Mouse (Mus musculus): ENCODE results near the gene Pcsk6.
"Not testable (repeated sequence)": the region's sequence is repeated elsewhere in the genome, so short reads cannot be mapped to it uniquely, and the experiment has no call there.

Gene Pcsk6

DNA sequence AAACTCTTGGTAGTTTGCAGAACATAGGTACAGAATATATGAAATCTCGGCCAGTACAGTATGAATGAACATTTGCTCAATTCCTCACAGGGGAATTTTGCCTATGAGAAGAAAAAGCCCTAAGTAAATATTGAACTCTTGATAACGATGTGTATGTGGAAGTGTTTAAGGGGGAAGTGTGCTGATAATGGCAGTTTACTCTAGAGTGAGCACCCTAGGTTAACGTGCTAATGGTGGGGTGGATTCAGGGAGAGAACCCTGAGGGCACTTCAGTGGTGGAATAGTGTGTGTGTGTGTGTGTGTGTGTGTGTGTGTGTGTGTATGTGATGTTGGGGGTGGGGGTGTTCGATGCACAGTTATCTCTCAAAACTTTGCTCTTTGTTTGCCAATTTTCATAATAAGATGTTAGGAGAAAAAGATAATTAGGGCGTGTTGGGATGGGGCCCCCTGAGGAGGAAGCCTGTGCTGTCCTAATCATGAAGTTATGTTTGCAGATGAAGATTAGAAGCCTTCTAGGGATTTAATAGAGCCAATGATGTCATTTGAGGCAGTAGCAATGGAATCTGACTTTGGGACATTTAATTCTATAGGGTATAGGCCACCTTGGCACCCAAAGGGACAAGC, 19.2 kb downstream of the Pcsk6 start:
- no peak for DNase-seq (ENCODE audit: low read depth, low spot score)

DNA sequence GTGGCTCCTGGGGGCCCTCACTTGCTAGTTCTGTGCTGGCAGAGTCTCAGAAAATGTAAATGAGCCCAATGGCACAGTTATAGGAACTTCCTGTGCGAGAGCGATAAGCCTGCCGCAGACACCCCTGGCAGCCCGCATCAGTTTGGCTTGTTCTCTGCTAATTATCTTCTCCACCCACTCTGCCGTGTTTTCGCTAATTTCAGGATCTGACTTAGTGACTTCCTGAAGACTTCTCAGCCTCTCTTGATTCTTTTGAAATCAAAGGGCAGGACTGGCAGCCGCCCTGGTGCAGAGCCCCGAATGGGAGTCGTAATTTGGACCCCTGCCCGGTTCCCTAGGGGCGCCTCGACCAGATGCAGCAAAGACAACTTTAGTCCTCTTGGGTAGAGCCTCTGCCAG, 19.8 kb downstream of the Pcsk6 start:
- no peak for DNase-seq (ENCODE audit: low read depth, low spot score)

DNA sequence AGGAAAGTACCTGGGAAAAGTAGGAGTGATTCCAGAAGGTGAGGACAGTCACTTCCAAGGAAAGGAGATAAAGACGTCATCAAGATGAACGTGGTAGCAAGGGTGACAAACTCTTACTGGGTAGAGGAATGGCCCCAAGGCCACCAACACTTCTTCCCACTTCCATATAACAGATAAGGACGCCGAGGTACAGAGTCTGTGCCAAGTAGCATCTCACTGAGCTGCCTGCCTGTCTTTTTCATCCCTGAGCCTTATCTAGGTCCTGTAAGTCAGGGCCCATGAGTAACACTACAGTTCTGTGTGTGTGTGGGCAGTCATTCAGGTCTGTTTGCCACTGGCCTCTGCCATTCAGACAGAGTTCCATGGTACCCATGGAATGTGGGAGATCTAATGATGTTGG, 23.4 kb downstream of the Pcsk6 start:
- no peak for DNase-seq (ENCODE audit: low read depth, low spot score)

DNA sequence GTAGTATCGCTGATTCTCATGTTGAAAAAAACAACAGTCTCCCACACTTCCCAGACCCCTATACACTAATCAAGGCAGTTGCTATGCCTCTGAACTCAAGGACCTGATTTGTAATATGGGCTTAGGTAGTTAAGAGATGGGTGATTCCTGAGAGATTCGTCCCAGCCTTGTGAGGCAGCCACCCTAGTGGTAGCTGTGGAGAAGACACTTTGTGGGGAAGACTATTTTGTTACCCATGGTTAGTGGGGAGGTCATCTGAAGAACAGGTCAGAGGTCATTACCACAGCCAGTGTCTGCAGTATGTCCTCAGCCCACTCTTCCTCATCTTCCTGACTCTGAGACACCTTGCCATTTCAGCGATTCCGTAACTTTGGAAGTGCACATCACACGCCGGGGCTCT, 24.3 kb downstream of the Pcsk6 start:
- DNase-seq (ENCODE audit: low read depth, low spot score) = peak; percentile 71

DNA sequence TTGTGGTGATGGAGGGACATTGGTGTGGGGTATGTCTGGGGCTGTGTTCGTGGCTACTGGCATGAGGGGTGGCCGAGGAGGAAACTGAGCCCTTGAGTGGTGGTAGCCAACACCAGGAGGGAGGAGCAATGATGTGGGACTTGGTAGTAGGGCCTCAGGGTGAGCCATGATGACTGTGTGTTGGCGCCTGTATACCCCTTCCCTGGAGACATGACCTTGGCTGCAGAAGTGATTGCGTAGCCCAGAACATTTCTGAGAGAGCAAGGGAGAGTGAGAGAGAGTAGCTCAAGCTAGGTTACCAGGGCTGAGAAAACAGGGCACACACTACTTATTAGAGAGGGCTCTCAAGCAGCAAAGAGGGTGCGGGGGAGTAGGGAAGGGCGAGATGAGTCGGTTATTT, 30.3 kb downstream of the Pcsk6 start:
- no peak for DNase-seq (ENCODE audit: low read depth, low spot score)

DNA sequence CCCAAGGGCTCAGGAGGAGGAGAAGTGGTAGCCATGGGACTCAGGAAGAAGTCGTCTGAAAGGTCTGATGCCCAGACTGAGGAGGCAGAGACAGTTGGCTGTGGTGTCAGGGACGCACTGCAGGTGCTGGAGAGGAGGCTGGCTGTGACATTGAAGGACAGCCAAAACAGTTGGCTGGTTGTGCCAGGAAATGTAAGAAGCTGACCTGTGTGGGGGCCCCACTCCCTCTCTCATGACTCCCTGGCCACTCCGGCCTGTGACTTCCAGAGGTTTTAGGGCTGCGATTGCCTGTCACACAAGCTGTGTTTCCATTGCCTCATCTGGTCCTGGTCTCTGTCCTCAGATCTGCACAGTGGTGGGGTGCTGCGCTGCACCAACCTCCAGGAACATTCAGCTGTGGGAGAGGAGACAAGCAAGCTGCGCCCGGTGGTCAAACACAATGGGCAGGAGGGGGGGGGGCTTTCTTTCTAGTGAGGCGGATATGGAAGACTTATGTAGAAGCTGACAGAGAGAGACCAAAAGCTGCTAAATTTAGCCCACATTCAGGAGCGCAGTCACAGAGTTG, 30.8 kb downstream of the Pcsk6 start:
- no peak for DNase-seq (ENCODE audit: low read depth, low spot score)

DNA sequence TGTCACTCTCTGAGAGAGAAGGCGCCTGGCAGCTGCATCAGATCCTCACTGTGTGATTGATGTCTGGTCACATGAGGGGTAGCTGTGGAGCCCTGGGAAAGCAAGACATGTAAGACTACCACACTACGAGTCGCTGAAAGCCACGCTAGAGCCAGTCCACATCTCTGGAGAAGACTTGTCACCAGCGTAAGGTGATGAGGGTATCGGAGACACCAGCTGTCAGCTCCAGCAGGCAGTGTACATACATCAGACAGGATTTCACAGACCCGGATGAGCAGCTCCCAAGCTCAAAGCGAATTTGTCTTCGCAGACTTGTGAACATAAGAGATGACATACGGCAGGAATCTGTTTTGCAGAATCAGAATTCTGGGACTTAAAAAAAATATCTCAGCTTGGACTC, 32.0 kb downstream of the Pcsk6 start:
- DNase-seq (ENCODE audit: low read depth, low spot score) = no peak

DNA sequence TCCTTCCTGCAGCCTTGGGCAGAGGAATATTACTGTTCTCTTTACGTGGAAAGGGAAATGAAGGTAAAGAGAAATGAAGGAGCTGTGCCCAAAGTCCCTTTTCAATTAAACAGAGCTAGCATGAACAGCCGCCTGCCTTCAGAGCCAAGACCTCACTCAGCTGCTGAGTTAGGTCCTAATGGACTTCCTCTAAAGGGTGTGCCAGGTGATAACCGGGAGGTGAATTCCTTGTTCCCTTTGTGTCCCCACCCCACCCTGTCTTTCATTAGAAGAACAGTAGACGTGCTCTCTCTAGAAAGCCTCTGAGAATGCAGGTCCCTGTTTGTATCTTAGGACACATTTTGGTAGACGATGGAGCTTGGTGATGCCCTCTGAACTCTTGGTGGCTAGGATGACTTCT, 33.7 kb downstream of the Pcsk6 start:
- peak; percentile 59 for DNase-seq (ENCODE audit: low read depth, low spot score)

DNA sequence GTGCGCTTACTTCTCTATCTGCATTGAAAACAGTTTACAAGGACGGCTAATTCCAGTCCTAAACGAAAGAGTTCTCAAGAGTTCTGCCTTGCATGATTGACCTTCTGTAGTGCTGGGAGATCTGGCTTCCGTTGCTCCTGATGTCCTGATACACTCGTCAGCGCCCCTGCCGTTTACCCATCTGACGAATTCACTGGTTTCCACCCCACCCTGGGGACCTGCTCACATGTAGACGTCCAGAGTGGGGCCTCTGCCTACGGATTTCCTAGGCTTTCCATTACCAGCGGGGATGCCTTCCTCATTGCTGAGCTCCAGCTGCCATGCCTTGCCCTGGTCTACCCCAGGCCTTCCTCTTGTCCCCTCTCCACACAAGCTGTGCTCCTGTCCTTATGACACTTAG, 39.7 kb downstream of the Pcsk6 start:
- DNase-seq (ENCODE audit: low read depth, low spot score) = no peak

DNA sequence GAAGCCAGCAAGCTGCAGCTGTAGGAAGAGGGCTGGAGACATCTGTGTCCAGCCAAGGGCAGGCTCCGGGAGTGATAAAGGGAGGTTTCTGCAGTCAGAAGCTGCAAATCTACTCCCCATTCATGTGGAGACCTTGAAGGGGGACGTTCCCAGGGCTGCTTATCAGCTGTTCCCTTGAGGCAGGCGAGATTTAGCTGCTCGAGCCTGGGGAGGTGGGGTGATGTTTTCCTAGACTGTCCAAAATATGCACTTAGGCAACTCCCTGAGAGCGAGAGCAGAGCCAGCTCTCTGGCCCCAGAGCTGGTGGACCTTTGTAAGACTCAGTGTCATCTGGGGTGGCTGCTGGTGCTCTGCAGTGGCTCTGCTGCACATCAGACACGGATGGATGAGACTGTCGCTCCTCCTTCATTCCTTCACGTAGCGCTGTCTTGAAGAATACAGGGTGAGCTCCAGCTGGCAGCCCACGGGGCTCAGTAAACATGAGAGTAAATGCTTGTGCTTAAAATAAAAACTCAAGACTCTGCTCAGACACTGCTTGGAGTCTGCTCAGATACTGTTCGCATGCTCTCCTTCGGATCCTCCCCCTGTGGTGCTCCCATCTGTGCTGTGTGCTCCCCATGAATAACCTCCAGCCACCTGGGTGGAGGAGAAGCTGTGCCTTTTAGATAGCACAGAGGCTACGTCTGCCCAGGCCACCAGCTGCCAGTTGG, 41.1 kb downstream of the Pcsk6 start:
- DNase-seq (ENCODE audit: low read depth, low spot score) = no peak

DNA sequence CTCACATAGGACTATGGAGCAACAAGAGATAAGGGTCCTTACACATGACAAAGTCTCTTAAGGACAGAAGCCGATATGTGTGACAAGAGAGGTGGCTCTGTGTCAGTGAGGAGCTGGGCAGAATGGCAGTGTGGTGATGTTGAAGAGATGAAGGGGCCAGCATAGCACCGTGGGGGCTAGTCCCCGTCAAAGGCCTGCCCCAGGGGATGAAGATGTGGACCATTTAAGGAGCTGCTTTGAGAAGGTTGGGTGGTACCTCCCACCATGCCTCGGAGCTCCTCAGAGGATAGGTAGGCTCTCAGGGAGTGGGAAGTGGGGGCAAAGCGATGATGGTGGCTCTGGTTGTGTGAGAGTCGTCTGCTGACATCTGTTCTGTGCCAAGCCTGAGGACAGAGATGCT, 41.9 kb downstream of the Pcsk6 start:
- DNase-seq (ENCODE audit: low read depth, low spot score) = no peak

DNA sequence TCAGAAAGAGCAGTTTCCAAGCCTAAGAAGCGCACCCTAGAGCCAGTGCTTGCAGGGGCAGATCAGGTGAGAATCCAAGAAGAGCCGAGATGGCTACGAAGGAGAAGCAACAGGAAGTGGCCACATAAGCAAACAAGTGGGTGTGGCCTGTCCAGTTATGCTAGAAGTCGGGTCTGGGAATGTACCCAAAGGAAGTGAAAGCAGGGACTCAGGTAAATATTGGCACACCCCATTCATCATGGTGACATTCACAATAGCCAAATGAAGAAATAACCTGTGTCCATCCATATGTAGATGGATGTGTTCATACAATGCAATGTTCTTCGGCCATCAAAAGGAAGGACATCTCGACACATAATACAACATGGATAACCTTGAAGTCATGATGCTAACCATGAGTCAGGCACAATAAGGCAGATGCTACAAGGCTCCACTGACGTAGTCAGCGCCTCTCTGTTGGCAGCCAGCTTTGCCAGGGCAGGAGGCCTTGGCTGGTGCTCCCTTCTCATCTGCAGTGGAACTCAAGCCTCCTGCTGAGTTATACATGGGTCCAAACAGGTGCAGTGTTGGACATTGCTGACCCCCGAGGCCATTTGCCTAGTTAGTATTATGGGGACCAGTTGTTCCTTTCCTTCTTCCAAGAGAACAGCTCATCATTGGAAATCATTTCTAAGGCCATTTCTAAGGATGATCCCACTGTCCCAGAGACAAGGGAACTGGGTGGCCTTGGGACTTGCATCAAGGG, 45.2 kb downstream of the Pcsk6 start:
- no peak for DNase-seq (ENCODE audit: low read depth, low spot score)

DNA sequence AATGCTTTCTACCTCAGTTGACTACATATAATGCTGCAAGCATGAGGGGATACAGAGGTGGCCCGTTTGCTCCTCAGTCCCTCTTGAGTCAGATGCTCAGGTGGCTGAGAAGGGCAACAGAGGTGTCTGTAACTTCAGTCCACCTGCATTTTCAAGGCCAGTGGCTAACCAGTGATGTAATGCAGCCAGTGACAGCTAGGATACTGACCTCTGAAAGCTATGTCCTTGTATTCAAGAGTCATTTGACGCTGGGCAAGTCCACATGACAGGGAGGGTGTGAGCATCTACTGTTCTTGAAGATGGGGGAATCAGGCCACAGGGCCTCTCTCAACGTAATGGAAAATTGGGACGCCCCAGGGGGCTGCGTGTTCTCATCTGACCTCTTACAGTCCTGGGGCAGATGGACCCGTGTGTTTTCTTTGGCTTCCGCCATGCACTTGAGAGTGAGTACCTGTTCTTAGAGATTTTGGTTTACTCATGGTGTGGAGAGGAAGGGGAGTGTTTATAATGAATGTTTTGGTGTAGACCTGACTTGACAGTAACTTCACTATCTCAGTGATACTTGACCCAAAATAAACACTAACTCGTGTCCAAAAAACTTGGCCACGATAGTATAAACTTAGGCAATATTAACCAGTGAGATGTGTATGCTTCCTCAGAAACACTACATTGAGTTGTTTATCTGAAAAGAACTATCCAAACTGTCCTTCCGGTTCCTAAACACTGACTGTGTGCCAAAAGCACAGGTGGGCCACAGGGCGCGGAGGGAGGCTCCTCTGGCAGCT, 48.0 kb downstream of the Pcsk6 start:
- no peak for DNase-seq (ENCODE audit: low read depth, low spot score)

DNA sequence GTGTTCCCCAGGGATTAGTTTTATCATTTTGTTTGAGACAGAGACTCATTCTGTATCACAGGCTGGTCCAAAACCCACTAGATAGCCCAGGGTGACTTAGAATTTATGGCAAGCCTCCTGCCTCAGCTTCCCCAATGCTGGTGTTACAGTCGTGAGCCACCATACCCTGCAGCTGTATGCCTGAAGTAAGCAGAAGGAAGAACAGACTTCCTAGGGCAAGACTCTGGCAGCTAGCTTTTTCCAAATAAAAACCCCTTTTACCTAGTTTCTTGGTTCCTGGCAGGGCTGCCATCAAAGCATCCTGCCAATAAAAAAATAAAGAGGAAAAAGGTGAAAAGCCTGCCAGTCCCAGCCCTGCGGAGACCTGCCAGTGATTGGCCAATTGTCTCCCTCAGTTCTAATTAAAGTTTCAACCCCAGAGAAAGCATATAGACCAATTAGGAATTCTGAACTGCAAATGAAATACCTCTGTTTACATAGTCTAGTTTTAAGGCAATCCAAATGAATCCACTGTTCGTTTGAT, 51.6 kb downstream of the Pcsk6 start:
- no peak for DNase-seq (ENCODE audit: low read depth, low spot score)

DNA sequence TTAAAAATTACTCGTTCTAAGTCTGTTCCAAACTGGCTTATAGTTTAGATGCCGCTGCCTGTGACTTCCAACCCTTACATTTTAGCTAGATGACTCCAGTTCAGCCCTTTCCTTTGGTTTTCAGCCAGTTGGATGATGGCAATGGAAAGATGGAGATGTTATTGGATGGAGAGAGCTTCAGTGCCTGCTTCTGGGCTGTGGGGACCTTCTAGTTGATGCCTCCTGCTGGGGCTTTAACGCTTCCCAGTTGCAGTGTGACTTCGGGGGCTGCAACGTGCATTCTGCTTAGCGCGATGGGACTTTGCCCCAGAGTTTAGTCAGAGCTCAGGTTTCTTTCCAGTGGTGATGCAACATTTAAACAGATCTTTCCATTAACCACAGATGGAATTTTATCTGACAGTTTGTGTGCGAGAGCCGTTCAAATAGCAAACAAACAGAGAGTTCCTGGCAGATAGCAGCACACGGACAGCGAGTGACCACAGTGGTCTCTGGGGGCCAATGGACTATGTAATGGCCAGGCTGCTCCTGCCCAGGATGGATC, 53.3 kb downstream of the Pcsk6 start:
- DNase-seq (ENCODE audit: low read depth, low spot score) = no peak

DNA sequence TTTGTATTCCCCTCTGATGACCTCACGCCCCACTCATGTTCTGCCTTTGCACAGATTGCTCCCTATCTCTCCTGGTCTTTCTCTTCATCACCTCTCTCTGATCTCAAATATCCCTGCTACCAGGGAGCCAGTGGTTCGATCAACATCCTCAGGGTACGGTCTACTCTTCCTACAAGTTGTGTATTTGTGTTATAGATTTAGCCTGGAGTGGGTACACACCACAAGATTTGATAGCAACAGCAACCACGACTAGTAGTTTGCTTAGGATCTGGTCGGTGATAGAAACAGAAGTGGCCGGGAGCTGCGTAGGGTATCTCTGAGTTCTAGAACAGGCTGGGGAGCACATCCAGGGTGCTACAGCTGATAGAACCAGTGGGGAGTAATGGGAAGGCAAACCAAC, 54.3 kb downstream of the Pcsk6 start:
- no peak for DNase-seq (ENCODE audit: low read depth, low spot score)

DNA sequence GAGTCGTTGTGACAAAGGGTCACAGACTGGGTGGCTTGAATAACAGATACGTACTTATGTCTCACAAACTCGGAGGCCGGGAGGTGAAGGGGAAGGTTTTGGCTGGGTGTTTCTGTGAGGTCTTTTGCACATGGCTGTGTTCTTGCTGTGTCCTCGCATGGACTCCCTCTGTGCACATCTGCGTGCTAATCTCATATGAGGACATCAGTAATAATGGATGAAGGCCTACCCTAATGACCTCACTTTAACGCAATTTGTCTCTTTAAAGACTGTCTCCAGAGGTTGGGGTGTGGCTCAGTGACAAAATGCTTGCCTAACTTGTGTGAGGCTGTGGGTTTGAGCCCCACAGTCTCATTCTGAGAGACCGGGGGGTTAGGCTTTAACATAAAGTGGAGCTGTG, 55.0 kb downstream of the Pcsk6 start:
- no peak for DNase-seq (ENCODE audit: low read depth, low spot score)

DNA sequence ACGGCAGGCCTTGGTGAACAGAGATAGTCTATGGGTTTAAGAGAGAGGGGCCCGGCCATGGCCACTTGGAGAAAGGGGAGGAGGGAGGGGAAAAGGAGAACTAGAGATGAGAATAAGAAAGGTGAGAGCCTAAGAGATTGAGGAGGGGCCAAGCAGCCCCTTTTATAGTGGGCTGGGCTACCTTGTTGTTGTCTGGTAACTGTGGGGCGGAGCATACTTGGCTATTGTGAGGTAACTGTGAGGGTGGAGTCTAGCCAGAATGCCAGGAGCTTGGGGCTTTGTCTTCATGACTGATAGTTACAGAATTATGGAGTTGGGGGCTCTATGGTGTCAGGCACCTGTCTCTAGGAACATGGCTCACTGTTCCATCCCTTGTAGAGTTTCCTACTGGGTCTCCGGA, 56.9 kb downstream of the Pcsk6 start:
- DNase-seq (ENCODE audit: low read depth, low spot score) = no peak

DNA sequence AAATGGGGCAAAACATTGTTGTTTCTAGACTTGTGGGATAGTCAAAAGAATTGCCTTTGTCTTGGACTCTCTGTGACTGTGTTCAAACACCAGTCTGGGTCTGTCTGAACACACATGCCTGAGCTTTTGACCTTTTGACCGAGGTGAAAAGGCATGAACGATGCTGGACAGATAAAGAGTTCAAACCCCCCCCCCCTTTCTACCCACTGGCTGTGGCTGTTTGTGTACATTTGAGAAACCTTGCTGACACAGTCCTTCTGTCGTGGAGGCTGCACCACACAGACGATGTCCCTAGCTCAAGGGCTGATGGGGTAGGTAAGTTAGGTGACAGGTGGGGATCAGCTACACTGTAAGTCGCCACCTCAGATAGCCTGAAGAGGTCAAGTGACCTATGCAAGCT, 67.9 kb downstream of the Pcsk6 start:
- DNase-seq (ENCODE audit: low read depth, low spot score) = no peak

DNA sequence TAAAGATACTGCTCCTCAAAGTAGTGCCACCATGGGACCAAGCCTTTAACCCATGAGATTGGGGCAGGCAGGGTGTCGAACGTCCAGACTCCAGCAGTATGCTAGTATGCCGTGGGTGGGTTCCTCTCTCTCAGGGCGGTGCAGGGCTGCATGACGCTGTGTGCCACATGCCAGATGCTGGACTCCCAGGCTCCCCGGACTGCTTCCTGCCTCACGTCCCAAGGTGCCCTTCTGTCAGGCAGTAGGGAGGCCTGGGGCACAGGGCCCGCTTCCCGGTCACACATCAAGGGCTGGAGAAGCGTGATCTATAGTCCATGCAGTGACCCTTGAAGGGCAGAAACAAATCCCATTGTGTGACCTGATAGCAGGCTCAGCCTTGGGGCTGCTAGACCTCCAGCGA, 68.9 kb downstream of the Pcsk6 start:
- no peak for DNase-seq (ENCODE audit: low read depth, low spot score)

DNA sequence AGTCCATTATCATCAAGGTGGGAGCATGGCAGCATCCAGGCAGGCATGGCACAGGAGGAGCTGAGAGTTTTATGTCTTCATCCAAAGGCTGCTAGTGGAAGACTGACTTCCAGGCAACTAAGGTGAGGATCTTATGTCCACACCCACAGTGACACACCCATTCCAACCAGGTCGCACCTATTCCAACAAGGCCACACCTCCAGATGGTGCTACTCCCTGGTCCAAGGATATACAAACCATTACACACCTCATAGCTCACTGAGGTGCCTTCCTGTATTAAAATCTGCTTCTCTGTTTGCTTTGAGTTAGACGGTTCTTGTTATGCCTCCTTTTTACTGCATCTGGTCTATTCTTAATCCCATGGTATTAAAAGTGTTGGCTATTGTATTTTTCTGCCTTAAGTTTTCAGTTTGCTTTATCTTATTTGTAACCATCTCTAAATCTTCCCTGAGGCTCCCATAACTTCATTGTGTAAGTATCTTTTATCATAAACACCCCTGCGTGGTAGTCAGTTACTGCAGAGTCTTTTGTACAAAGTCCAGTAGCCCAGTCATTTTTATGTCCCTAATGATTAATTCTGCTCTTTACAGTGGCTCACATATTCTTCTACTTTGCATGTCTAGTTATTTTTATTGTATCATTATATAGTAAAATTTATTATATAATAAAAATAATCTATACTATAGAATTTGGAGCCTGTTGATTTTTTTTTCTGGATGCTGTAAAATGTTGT, 72.9 kb downstream of the Pcsk6 start:
- DNase-seq (ENCODE audit: low read depth, low spot score) = not testable (repeated sequence)
